Mouse (Mus musculus): Measurements from ENCODE around the gene Eid1.

Gene Eid1

GRCm38 (mm10) chr2:125670846-125671245, 2.0 kb upstream of the Eid1 start:
- no peak for DNase-seq

GRCm38 (mm10) chr2:125672568-125672956, 333 bp upstream of the Eid1 start:
- no peak for DNase-seq

GRCm38 (mm10) chr2:125681811-125682210, 8.9 kb downstream of the Eid1 start:
- no peak for DNase-seq

GRCm38 (mm10) chr2:125683895-125684294, 11.0 kb downstream of the Eid1 start:
- DNase-seq: no peak

GRCm38 (mm10) chr2:125684559-125685440, 11.9 kb downstream of the Eid1 start:
- peak; percentile 20 to 46 for DNase-seq

- DNase-seq: no peak
These were observed 12.7 kb downstream of the Eid1 start for GRCm38 (mm10) chr2:125685441-125686150.

GRCm38 (mm10) chr2:125692010-125692409, 19.1 kb downstream of the Eid1 start:
- no peak for DNase-seq

GRCm38 (mm10) chr2:125694798-125695197, 21.9 kb downstream of the Eid1 start:
- DNase-seq: no peak

- peak; percentile 41 to 64 for DNase-seq
These were observed 23.3 kb downstream of the Eid1 start for GRCm38 (mm10) chr2:125696219-125696618.

- DNase-seq: peak in 1 of 2 experiments; percentile 19
These were observed 28.7 kb downstream of the Eid1 start for GRCm38 (mm10) chr2:125701606-125702005.

GRCm38 (mm10) chr2:125702851-125703250, 30.0 kb downstream of the Eid1 start:
- no peak for DNase-seq

GRCm38 (mm10) chr2:125704907-125705631, 32.2 kb downstream of the Eid1 start:
- no peak for DNase-seq

- DNase-seq: no peak
These were observed 33.6 kb downstream of the Eid1 start for GRCm38 (mm10) chr2:125706510-125706921.

GRCm38 (mm10) chr2:125716599-125716998, 43.7 kb downstream of the Eid1 start:
- DNase-seq: no peak

GRCm38 (mm10) chr2:125723086-125723407, 50.2 kb downstream of the Eid1 start:
- no peak for DNase-seq

GRCm38 (mm10) chr2:125723408-125724085, 50.7 kb downstream of the Eid1 start:
- DNase-seq: peak; percentile 68 to 77

GRCm38 (mm10) chr2:125724086-125724430, 51.2 kb downstream of the Eid1 start, which contains the start of gene Shc4:
Gene Shc4, minus strand, starts transcription at chr2:125724148.
- DNase-seq: peak; percentile 44 to 55
